Mouse (Mus musculus) retina, embryonic 14.5 days (tissue): ENCODE results near the gene Zeb2.
A peak's percentile ranks its signal among the peaks of the same experiment; 100 is the strongest.

ENCODE experiments used
- DNase-seq: peaks from one replicate; pipeline ENCODE4 v3.0.0-alpha.2; 2015; ENCODE audit warnings: low spot score

The Zeb2 gene

GRCm38 (mm10) chr2:45096638-45097247 lies 20.5 kb downstream of the Zeb2 start:
- peak; percentile 58 for DNase-seq

DNA sequence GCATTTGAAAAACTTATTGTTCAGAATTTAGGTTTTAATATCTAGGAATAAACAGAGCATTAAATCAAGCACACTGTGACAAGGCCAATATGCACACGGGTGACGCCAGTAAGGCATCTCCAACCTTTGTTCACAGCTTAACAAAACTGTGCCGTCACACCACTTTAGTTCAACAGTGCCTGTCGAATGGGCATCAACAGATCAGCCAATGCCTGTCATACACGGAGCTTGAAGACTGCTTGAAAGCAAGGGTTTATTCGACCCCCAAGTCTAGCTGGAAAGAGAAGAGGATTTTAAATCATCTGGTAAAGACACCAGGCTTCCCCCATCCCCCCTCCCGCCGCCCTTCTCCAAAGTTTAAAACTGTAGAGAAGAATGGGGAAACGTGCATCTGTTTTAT lies 21.4 kb downstream of the Zeb2 start:
- no peak for DNase-seq

DNA sequence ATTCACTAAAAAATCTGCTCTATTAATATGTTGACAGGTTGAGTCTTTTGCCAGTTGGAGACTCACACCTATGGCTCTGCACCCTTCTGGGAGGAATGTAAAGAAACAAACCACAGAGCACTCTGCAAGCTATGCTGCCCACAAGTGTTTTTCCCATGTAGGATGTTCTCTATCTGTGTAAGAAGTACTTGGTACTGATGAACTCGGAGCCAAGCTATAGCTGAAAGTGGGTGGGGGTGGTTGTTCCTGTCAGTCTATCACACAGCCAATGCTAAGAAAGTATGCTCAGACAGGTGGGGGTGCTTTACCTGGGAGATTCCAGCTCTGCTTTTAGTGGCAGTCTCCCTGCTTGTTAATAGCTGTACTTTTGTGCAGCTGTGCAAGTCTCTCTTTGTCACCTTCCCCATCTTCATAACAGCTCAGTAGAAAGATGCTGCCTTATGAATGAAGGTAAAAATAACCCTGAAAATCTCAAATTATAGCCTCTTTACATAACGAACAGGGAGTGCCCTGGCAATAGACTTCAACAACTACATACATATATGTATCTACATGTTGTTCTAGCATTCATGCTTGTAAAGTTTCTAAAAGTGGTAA lies 22.7 kb downstream of the Zeb2 start:
- DNase-seq, result no peak

DNA sequence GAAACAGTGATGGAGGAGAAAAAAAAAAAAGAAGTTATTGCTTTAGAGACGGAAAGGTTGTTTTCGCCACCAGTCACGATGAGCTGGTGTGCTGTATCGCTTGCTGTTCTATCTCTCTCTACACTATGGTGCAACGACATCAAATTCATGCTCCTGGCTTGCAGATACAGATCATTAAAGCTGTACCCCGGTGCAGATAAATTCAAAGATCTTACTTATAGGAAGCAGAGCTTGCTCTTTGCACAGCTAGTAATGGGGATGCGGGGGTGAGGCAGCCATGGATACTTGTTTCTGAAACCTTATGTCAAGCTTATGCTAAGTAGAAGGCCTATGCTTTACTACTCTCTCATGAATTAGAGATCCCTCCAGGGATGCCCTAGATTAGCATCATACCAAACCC lies 23.7 kb downstream of the Zeb2 start:
- DNase-seq, result no peak

GRCm38 (mm10) chr2:45092654-45093053 lies 24.5 kb downstream of the Zeb2 start:
- no peak for DNase-seq

DNA sequence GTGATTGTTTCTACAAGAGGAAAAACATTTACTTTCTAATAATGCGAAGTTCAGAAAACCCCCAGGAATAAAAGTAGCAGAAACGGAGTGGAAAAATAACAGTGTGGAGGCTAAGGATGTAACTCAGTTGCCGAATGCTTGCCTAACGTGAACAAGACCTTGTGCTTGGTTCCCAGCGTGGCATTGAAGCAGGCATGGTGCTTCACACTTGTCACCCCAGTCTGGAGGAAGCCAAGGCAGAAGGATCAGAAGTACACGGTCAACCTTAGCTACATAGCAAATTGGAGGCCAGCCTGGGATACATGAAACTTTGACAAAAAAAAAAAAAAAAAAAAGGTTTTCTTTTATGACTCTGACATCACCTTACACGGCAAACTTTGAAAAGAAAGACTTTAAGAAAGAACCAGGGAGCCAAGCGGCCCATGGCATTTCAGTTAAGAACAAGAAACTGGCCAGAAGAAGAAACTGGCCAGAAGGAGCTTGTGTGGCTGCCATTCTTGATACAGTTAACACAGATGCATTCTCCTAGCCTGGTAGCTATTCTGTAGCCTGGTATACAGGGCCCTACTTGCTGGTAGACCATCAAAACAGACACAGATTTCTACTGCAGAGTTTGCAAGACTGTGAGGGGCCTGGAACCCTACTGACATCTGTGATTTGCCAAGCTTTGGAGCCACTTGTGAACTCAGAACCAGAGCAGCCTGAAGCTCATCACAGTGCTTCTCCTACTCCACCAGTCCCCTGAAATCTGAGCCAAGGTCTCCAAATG lies 26.5 kb downstream of the Zeb2 start:
- DNase-seq, result no peak

GRCm38 (mm10) chr2:45089251-45089530 lies 28.0 kb downstream of the Zeb2 start:
- peak; percentile 40 for DNase-seq

DNA sequence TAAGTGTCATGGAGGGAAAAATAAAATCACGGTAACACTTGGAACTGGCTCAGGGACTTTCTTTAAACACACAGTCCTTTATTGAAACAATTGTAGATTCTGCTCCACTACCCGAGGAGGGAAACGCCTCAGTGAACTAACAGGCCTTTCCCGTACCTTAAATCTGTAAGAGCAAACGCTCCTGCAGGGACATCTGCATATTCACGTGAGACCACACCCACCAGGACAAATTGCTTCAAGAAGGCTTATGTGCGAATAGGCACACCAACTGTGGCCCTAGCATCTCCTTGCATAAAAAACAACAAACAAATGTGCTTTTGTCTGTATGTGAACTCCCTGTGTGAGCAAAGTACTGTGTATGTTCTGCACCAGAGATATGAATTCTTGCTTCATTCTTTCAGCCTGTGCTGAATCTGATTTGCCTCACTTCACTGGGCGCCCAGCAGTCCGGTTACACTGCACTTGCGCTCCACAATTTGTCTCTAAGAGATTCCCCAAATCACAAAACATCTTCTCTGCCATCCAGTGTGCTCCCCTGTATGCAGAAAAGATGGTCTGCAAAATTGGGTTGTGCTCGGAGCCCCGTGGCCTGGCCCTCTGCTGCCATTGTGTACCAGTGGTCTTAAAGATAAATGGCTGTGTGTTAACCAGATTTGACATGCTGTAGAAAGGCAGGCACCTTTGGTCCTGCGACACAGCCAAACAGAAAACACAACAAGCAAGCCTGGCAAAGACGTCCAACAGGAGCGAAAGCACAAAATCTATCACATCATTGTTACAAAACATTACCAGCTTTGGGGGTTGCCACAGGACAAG lies 28.6 kb downstream of the Zeb2 start:
- DNase-seq, result peak; percentile 36

GRCm38 (mm10) chr2:45087208-45087607 lies 30.0 kb downstream of the Zeb2 start:
- no peak for DNase-seq

- DNase-seq, result no peak
Measured at GRCm38 (mm10) chr2:45085653-45086052, 31.5 kb downstream of the Zeb2 start.

DNA sequence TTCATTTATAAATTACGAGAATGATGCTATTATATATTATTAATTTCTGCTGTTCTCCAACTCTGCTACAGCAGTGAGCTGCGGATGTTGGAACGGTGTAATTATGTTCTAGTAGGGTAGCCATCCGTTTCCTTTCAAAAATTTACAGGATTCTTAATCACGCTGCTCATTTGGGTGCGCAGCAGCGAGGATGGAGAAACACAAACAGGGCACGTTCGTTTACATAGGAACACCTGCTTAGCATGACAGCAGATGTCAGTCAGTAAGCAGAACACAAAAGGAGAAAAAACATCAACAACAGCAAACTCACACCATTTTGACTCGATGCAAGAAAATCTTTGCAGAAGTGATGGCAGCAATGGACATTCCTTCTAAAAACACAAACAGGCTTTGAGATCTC lies 34.2 kb downstream of the Zeb2 start:
- DNase-seq, result no peak

DNA sequence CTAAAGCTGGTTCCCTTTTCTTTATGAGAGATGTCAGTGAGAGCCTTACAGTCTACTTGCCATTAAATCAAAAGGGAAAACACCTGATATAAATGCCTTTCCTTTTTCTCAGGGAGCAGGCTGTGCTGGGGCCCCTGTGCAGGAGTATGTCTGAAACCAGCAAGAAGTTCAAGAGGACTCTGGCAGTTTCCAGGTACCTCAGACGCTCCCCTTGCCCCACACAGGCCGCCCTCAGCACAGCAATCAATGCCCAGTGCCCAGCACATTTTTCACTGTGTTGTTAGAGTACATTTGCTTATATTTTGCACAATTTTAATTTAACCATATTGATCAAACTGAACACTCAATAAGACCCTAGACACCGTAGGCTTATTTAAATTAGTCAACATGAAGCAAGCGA lies 35.6 kb downstream of the Zeb2 start:
- no peak for DNase-seq

- DNase-seq, result no peak
Measured at GRCm38 (mm10) chr2:45077938-45078487, 39.2 kb downstream of the Zeb2 start.

- DNase-seq, result no peak
Measured at GRCm38 (mm10) chr2:45077383-45077782, 39.8 kb downstream of the Zeb2 start.

GRCm38 (mm10) chr2:45073025-45073424 lies 44.2 kb downstream of the Zeb2 start:
- DNase-seq, result peak; percentile 68

GRCm38 (mm10) chr2:45071296-45071695 lies 45.9 kb downstream of the Zeb2 start:
- no peak for DNase-seq

GRCm38 (mm10) chr2:45070612-45071276 lies 46.5 kb downstream of the Zeb2 start:
- DNase-seq, result no peak

DNA sequence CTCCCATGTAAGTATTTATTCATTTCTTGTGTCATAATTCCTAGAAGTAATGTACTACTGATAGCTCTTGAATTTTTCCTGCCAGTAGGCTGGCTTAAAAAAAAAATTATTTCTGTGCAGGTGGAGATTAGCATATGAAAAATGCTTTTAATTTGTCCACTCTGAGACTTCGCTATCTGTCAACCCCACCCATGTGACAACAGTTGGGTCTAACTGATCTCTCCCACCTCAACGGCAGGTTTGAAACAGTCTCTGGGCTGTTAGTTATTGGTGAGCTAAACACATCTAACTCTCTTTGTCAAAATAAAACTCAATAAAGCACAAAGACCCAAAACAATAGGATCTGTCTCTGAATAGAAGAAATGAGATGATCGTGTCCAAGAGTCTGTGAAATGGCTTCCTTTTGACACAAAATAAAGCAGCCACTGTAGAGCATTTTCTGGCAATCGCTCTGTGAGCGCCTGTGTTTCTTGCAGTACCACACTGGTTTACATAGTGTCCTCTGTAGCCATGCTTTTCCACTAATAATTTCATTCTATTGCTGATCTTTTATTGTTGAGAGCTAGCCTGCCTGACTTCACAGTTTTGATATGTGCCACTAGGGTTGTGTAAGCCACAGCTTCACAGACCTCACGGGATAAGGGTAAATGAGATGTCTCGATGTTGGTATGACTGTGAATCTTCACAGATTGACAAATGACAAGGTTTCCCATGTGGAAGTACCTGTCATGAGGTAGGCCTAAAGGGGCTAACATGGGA lies 48.2 kb downstream of the Zeb2 start:
- no peak for DNase-seq

- no peak for DNase-seq
Measured at GRCm38 (mm10) chr2:45067116-45067515, 50.1 kb downstream of the Zeb2 start.

DNA sequence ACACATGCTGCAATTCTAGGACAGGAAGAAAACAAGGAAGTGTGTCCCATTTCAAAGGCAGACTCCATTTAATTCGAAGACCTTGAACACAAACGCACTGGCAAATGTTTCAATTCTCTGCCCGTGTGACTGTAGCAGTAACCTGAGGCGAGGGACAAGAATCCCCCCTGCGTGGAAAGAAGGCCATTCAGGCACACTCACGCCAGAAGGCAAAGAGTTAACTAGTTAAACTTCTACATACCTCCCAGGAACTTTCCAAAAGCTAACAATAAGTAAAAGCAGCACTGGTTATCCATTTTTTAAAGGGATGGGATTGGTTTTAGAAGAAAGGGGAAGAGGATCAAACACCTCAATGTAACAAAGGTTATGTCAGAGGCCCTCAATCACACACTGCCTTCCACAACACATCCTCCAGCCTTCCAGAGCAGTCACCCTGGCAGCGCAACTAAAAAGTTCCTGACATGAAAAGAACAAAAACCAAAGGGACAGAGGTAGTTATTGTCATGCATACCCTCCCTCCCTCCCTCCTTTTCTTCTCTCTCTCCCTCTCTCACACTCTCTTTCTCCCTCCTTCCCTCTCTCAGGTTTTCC lies 53.8 kb downstream of the Zeb2 start:
- no peak for DNase-seq

DNA sequence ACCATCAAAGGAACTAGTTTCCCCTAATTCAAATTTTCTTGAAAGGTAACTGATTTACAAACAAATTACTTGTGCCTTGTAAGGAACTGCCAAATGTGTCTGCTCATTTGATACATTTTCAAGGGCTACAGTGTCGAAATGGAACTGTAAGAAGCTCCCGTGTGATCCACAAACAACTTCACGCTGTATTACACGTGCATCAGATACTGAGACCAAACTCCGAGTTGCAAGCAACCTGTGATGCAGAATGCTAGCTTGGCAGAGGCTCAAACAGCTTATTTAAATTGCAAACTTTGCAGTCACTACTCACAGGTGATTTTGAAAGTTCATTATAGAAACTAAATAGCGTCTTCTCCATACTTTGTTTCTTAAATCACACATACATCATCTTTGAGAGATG lies 55.1 kb downstream of the Zeb2 start:
- no peak for DNase-seq
